Mouse (Mus musculus) gastrocnemius, postnatal 10 days (tissue): Measurements from ENCODE around the gene Gbf1. TPM values are rescaled to one million over a fixed set of nuclear protein-coding genes. Genes with fewer than 3 reads are reported as not detected.

Experiments used
- DNase-seq: peaks from one replicate; pipeline ENCODE4 v3.0.0; 2021; ENCODE audit warnings: mixed read lengths
- total RNA-seq, 2 experiments: library from RNA; stranded (reverse); gene quantifications; 2 replicates each; pipeline ENCODE4 v1.2.3; 2021

Gbf1 gene
- total RNA-seq, 2 experiments from 2014 or later, result 54.9 to 62.5 TPM

GRCm38 (mm10) chr19:46302551-46302950 is 150.2 kb downstream of the Gbf1 start:
- DNase-seq, result no peak

- DNase-seq, result no peak
Measured at GRCm38 (mm10) chr19:46303251-46304215, 151.2 kb downstream of the Gbf1 start.

- DNase-seq, result peak; percentile 91
Measured at GRCm38 (mm10) chr19:46304216-46304841, 152.0 kb downstream of the Gbf1 start, which contains the start of gene Nfkb2. Gene Nfkb2 (plus strand): TSS chr19:46304320.

GRCm38 (mm10) chr19:46304908-46305333 is 152.6 kb downstream of the Gbf1 start:
- DNase-seq, result no peak

- DNase-seq, result peak; percentile 90
Measured at GRCm38 (mm10) chr19:46305432-46306267, 153.3 kb downstream of the Gbf1 start.

- no peak for DNase-seq
Measured at GRCm38 (mm10) chr19:46306268-46306610, 153.9 kb downstream of the Gbf1 start.

GRCm38 (mm10) chr19:46306751-46307289 is 154.5 kb downstream of the Gbf1 start:
- no peak for DNase-seq

GRCm38 (mm10) chr19:46307781-46308180 is 155.5 kb downstream of the Gbf1 start:
- DNase-seq, result peak; percentile 8

- peak; percentile 10 for DNase-seq
Measured at GRCm38 (mm10) chr19:46308303-46308702, 156.0 kb downstream of the Gbf1 start.

GRCm38 (mm10) chr19:46308706-46309435 is 156.6 kb downstream of the Gbf1 start:
- DNase-seq, result peak; percentile 93

- peak; percentile 3 for DNase-seq
Measured at GRCm38 (mm10) chr19:46309651-46310305, 157.5 kb downstream of the Gbf1 start.

- peak; percentile 4 for DNase-seq
Measured at GRCm38 (mm10) chr19:46310312-46310865, 158.1 kb downstream of the Gbf1 start.

GRCm38 (mm10) chr19:46311341-46311740 is 159.0 kb downstream of the Gbf1 start:
- DNase-seq, result no peak

GRCm38 (mm10) chr19:46312566-46312965 is 160.3 kb downstream of the Gbf1 start:
- DNase-seq, result no peak

GRCm38 (mm10) chr19:46313116-46313515 is 160.8 kb downstream of the Gbf1 start:
- no peak for DNase-seq

- no peak for DNase-seq
Measured at GRCm38 (mm10) chr19:46313591-46313990, 161.3 kb downstream of the Gbf1 start.

GRCm38 (mm10) chr19:46314151-46314601 is 161.9 kb downstream of the Gbf1 start:
- no peak for DNase-seq

- no peak for DNase-seq
Measured at GRCm38 (mm10) chr19:46314872-46315742, 162.8 kb downstream of the Gbf1 start.
